Mouse (Mus musculus) gastrocnemius, postnatal 14 days (tissue): ENCODE results near the gene Phrf1. TPM values are rescaled to one million over a fixed set of nuclear protein-coding genes. Genes with fewer than 3 reads are reported as not detected.

ENCODE experiments used
- DNase-seq: peaks from one replicate; pipeline ENCODE4 v3.0.0; 2021; ENCODE audit warnings: mixed read lengths
- intact Hi-C: fragments of 180-260 bp; cut with DNase I; formaldehyde crosslinking; loops from one replicate; pipeline ENCODE4 v1.15.1; 2025; ENCODE audit warnings: low total_unique reads
- total RNA-seq, 2 experiments: library from RNA; stranded (reverse); gene quantifications; 2 replicates each; pipeline ENCODE4 v1.2.3; 2021

Gene Phrf1
- total RNA-seq, 2 experiments from 2014 or later: 23.2 to 24.4 TPM

- no peak for DNase-seq
- intact Hi-C loops: no loop called here
These were observed 18.4 kb upstream of the Phrf1 start for GRCm38 (mm10) chr7:141210137-141210536.

GRCm38 (mm10) chr7:141210606-141211131 lies 17.9 kb upstream of the Phrf1 start:
- no peak for DNase-seq
- intact Hi-C loops: no loop called here

- intact Hi-C loops: no loop called here
- DNase-seq: no peak
These were observed 15.5 kb upstream of the Phrf1 start for GRCm38 (mm10) chr7:141213133-141213532.

GRCm38 (mm10) chr7:141213605-141214235 lies 14.9 kb upstream of the Phrf1 start, which contains the start of gene Lmntd2:
Gene Lmntd2, minus strand, starts transcription at chr7:141214080.
- no peak for DNase-seq
- intact Hi-C loops: no loop called here

GRCm38 (mm10) chr7:141214310-141214709 lies 14.3 kb upstream of the Phrf1 start:
- no peak for DNase-seq
- intact Hi-C loops: no loop called here

- intact Hi-C loops: no loop called here
- peak; percentile 85 for DNase-seq
These were observed 13.3 kb upstream of the Phrf1 start, which contains the start of gene Rassf7 for GRCm38 (mm10) chr7:141215101-141215879. Gene Rassf7, plus strand, starts transcription at chr7:141215860.

- intact Hi-C loops: no loop called here
- peak; percentile 28 for DNase-seq
These were observed 12.5 kb upstream of the Phrf1 start for GRCm38 (mm10) chr7:141215880-141216733.

GRCm38 (mm10) chr7:141216894-141217293 lies 11.7 kb upstream of the Phrf1 start:
- DNase-seq: no peak
- intact Hi-C loops: no loop called here

- intact Hi-C loops: no loop called here
- no peak for DNase-seq
These were observed 11.1 kb upstream of the Phrf1 start for GRCm38 (mm10) chr7:141217343-141218013.

- DNase-seq: no peak
- intact Hi-C loops: no loop called here
These were observed 10.4 kb upstream of the Phrf1 start for GRCm38 (mm10) chr7:141218141-141218540.

GRCm38 (mm10) chr7:141218557-141219133 lies 9.9 kb upstream of the Phrf1 start:
- no peak for DNase-seq
- intact Hi-C loops: no loop called here

GRCm38 (mm10) chr7:141219558-141220099 lies 9.0 kb upstream of the Phrf1 start:
- intact Hi-C loops: no loop called here
- no peak for DNase-seq

- intact Hi-C loops: no loop called here
- no peak for DNase-seq
These were observed 8.2 kb upstream of the Phrf1 start for GRCm38 (mm10) chr7:141220377-141220776.

GRCm38 (mm10) chr7:141221249-141222125 lies 7.1 kb upstream of the Phrf1 start:
- intact Hi-C loops: no loop called here
- peak; percentile 97 for DNase-seq

- DNase-seq: no peak
- intact Hi-C loops: no loop called here
These were observed 6.5 kb upstream of the Phrf1 start for GRCm38 (mm10) chr7:141222126-141222467.

- no peak for DNase-seq
- intact Hi-C loops: no loop called here
These were observed 5.8 kb upstream of the Phrf1 start for GRCm38 (mm10) chr7:141222696-141223215.

- intact Hi-C loops: no loop called here
- no peak for DNase-seq
These were observed 2.0 kb upstream of the Phrf1 start for GRCm38 (mm10) chr7:141226535-141226934.

- no peak for DNase-seq
- intact Hi-C loops: no loop called here
These were observed 788 bp upstream of the Phrf1 start for GRCm38 (mm10) chr7:141227796-141228195.
